29 mouse cellular contexts compared by ENCODE assay signal in the genomic region with DNA sequence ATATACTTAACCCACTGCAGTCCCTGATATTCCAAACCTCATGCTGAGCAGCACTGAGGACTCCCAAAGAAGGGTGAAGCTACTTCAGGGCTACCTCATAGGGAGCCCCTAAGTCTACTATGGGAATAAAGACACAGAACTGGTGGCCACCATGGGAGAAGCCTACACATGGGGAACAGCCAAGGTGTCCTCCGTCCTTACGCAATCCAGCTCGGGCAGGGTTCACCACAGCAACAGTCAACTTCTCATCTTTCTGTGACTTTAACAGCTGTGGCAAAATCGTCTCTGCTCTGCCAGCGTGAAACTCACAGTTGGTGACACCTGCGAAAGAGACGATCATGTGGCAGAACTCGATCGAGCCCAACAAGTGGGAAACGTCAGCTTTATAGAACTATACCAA. TPM values are rescaled to one million over a fixed set of nuclear protein-coding genes. Genes with fewer than 3 reads are reported as not detected.
"Had no signal": no experiment of that assay in that cellular context is flagged by ENCODE, and none has a peak within 500 bp of the region (broad histone marks: within the 10 kb centered on the region; RNA-seq: fewer than 3 reads in every experiment).

No protein-coding gene starts in this region.

- H3K27ac ChIP-seq: kidney, postnatal 0 days; left cerebral cortex, adult 2 months; limb, embryonic 12.5 days; limb, embryonic 15.5 days; liver, embryonic 13.5 days; midbrain, embryonic 12.5 days; midbrain, embryonic 15.5 days; neural tube, embryonic 12.5 days; neural tube, embryonic 15.5 days; stomach, embryonic 15.5 days had no signal

- H3K27me3 ChIP-seq: limb, embryonic 15.5 days; liver, embryonic 13.5 days; midbrain, embryonic 12.5 days; midbrain, embryonic 15.5 days; neural tube, embryonic 12.5 days; neural tube, embryonic 15.5 days; stomach, embryonic 15.5 days had no signal

- H3K9me3 ChIP-seq: limb, embryonic 12.5 days; limb, embryonic 15.5 days; liver, embryonic 13.5 days; midbrain, embryonic 12.5 days; midbrain, embryonic 15.5 days; neural tube, embryonic 12.5 days; neural tube, embryonic 15.5 days; stomach, embryonic 15.5 days had no signal

- H3K4me2 ChIP-seq: limb, embryonic 12.5 days; limb, embryonic 15.5 days; liver, embryonic 13.5 days; midbrain, embryonic 12.5 days; midbrain, embryonic 15.5 days; neural tube, embryonic 12.5 days; neural tube, embryonic 15.5 days; stomach, embryonic 15.5 days had no signal

- H3K9ac ChIP-seq: limb, embryonic 12.5 days; limb, embryonic 15.5 days; liver, embryonic 13.5 days; midbrain, embryonic 12.5 days; midbrain, embryonic 15.5 days; neural tube, embryonic 12.5 days; neural tube, embryonic 15.5 days; stomach, embryonic 15.5 days had no signal

- ATAC-seq: intestine, postnatal 0 days; midbrain, embryonic 15.5 days had no signal

- H3K4me3 ChIP-seq: left cerebral cortex, adult 2 months; limb, embryonic 12.5 days; limb, embryonic 15.5 days; liver, embryonic 13.5 days; midbrain, embryonic 12.5 days; midbrain, embryonic 15.5 days; neural tube, embryonic 12.5 days; neural tube, embryonic 15.5 days; stomach, embryonic 15.5 days had no signal

- H3K4me1 ChIP-seq: limb, embryonic 12.5 days; limb, embryonic 15.5 days; midbrain, embryonic 12.5 days; midbrain, embryonic 15.5 days; neural tube, embryonic 12.5 days; neural tube, embryonic 15.5 days; stomach, embryonic 15.5 days had no signal

- DNase-seq: kidney, adult 2 months; layer of hippocampus, postnatal 36 days; liver, embryonic 13.5 days; lung, adult 2 months; lung, postnatal 14 days; lung, postnatal 4 days; right cerebral cortex, adult 18-20 months; right cerebral cortex, postnatal 14 days; right cerebral cortex, postnatal 4 days; spleen, adult 18-20 months had no signal

- H3K36me3 ChIP-seq: limb, embryonic 12.5 days; limb, embryonic 15.5 days; midbrain, embryonic 12.5 days; midbrain, embryonic 15.5 days; neural tube, embryonic 12.5 days; neural tube, embryonic 15.5 days; stomach, embryonic 15.5 days had no signal

RNA-seq across cellular contexts. Expression of gene Nox1, which starts 16.5 kb away (rescaled TPM):
- total RNA-seq: layer of hippocampus, adult 8-10 months; layer of hippocampus, postnatal 10 days; layer of hippocampus, postnatal 36 days; left cerebral cortex, adult 2 months; left cerebral cortex, postnatal 10 days; left cerebral cortex, postnatal 36 days had no signal
- polyA plus RNA-seq: limb, embryonic 12.5 days; liver, embryonic 13.5 days; liver, embryonic 16.5 days; neural tube, embryonic 12.5 days had no signal

RNA-seq across cellular contexts. Expression of gene Arl13a, which starts 51.0 kb away (rescaled TPM):
- total RNA-seq: layer of hippocampus, adult 8-10 months; layer of hippocampus, postnatal 10 days; layer of hippocampus, postnatal 36 days; left cerebral cortex, adult 2 months; left cerebral cortex, postnatal 10 days; left cerebral cortex, postnatal 36 days; megakaryocyte, adult 5-6 weeks had no signal
- polyA plus RNA-seq: intestine, embryonic 14.5 days; intestine, postnatal 0 days; kidney, adult 2 months; kidney, embryonic 14.5 days; kidney, postnatal 0 days; limb, embryonic 12.5 days; limb, embryonic 15.5 days; liver, embryonic 13.5 days; liver, embryonic 16.5 days; lung, adult 2 months; lung, embryonic 16.5 days; midbrain, embryonic 12.5 days; midbrain, embryonic 15.5 days; neural tube, embryonic 12.5 days; neural tube, embryonic 15.5 days had no signal

RNA-seq across cellular contexts. Expression of gene Tmem35a, which starts 56.8 kb away (rescaled TPM):
- total RNA-seq: megakaryocyte, adult 5-6 weeks had no signal
